Mouse (Mus musculus): ENCODE measurements around the gene Gm20683. TPM values are rescaled to one million over a fixed set of nuclear protein-coding genes. Genes with fewer than 3 reads are reported as not detected.

Gm20683 gene
- polyA plus RNA-seq (2014; fragmentation: Nextera tagmentation; extraction: Ambion mirVana), result 1.4 and 2.1 TPM in 2 replicates

DNA sequence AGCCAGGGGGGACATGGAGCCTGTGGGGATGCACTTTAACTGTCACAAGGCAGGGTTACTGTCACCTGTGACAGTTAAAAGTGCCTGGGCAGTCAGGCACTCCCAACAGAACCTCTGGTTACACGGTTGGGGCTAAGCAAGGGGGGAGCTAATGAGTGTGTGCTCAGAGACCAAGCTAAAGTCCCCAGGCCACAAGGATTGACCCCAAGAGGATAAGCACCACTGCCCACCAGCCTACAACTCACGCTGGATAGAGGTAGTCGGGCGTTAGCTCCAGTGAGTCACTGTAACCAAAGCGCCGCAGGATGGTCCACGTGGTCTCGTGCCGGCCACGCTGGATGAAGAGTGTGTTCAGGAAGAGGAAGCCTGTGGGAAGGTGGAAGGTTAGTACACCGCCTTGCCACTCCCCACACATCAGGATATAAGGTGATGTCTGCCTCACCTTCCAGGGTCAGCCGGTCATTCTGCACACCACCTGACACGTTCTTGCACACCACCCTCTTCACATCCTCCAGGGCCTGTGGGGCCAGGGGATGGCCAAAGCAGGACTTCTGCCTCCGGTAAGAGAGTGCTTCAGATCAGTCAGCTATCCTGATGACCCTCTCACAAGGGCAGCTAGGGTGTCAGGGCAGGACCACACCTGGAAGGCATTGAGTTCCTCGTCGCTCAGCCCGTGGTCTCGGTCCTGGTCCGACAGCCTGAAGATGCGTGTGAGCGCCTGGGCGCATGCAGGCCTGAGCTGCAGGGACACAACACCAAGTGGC, at the start of gene Gm20683:
Gene Gm20683 (minus strand): TSS at position 647 of the 764 bp plus-strand sequence.
- H3K4me1 ChIP-seq (ENCODE audit: control insufficient read depth, insufficient read depth, low read length), result peaks cover 27% of the 10 kb centered on the region
- 94% methylated on average over 22 of the region's 22 CpGs for WGBS
- H3K36me3 ChIP-seq (ENCODE audit: control insufficient read depth, insufficient read depth, low read length), result peaks cover 49% of the 10 kb centered on the region
- H3K9ac ChIP-seq (replicated peaks; ENCODE audit: low read depth, low read length), result no peak within 1 kb of the TSS
- no peak within 1 kb of the TSS for H3K4me3 ChIP-seq (ENCODE audit: low read depth, low read length)
- no peaks in the 10 kb centered on the region for H3K27me3 ChIP-seq (ENCODE audit: control insufficient read depth, insufficient read depth, low read length)
- no peaks in the 10 kb centered on the region for H3K9me3 ChIP-seq (ENCODE audit: control insufficient read depth, low read depth, low read length)
- H3K4me2 ChIP-seq (replicated peaks; ENCODE audit: low read depth, low read length), result no peak within 1 kb of the TSS
- no peak for ATAC-seq (ENCODE audit: insufficient number of reproducible peaks, insufficient read depth, low FRiP score, low read depth)
- H3K27ac ChIP-seq (ENCODE audit: low read length), result no peak within 1 kb of the TSS

DNA sequence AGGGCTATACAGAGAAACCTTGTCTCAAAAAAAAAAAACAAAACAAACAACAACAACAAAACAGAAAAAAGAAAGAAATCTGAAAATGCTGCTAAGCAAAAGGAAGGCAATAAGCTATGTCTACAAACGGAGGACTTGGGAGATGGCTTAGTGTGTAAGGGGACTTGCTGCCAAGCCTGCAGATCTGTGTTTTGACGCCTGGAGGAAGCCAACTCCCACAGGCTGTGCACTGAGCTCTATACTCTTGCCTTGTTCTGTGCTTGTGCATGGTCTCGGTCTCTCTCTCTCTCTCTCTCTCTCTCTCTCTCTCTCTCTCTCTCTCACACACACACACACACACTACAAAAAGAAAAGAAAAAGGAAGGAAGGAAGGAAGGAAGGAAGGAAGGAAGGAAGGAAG, 47.3 kb upstream of the Gm20683 start:
- Histone ChIP-seq H3K4me1 (ENCODE audit: control insufficient read depth, insufficient read depth, low read length) (no peaks in the 10 kb centered on the region), H3K4me3 (ENCODE audit: low read depth, low read length) (no peak overlapping the region), H3K27ac (ENCODE audit: low read length) (no peak overlapping the region), H3K9me3 (ENCODE audit: control insufficient read depth, low read depth, low read length) (no peaks in the 10 kb centered on the region), H3K36me3 (ENCODE audit: control insufficient read depth, insufficient read depth, low read length) (peaks cover 14% of the 10 kb centered on the region), H3K27me3 (ENCODE audit: control insufficient read depth, insufficient read depth, low read length) (no peaks in the 10 kb centered on the region), H3K4me2 (replicated peaks; ENCODE audit: low read depth, low read length) (no peak overlapping the region), H3K9ac (replicated peaks; ENCODE audit: low read depth, low read length) (no peak overlapping the region)
- WGBS, result 85% methylated on average over 3 of the region's 3 CpGs
- no peak for ATAC-seq (ENCODE audit: insufficient number of reproducible peaks, insufficient read depth, low FRiP score, low read depth)

DNA sequence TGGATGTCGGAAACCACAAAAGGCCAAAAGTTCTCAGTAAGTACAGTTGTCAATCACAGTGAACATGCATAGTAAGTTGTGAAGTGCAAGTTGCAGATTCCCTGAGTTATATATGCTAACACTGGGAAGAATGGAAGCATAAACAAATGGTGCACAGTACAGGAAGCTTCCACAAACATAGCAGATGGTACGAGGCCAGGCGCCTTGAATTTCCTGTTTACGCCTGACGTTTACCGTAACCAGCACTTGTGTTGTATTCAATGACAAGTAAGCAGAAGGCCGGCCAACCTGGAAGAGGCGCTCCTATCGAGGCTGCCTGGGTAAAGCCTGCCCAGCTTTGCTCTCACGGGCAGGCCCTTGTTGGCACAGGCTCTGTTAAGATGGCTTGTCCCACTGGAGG, 45.9 kb upstream of the Gm20683 start:
- Histone ChIP-seq H3K4me2 (replicated peaks; ENCODE audit: low read depth, low read length) (no peak overlapping the region), H3K4me1 (ENCODE audit: control insufficient read depth, insufficient read depth, low read length) (no peaks in the 10 kb centered on the region), H3K27me3 (ENCODE audit: control insufficient read depth, insufficient read depth, low read length) (no peaks in the 10 kb centered on the region), H3K9me3 (ENCODE audit: control insufficient read depth, low read depth, low read length) (no peaks in the 10 kb centered on the region), H3K4me3 (ENCODE audit: low read depth, low read length) (no peak overlapping the region), H3K9ac (replicated peaks; ENCODE audit: low read depth, low read length) (no peak overlapping the region), H3K27ac (ENCODE audit: low read length) (no peak overlapping the region), H3K36me3 (ENCODE audit: control insufficient read depth, insufficient read depth, low read length) (peaks cover 25% of the 10 kb centered on the region)
- WGBS, result 85% methylated on average over 10 of the region's 10 CpGs
- no peak for ATAC-seq (ENCODE audit: insufficient number of reproducible peaks, insufficient read depth, low FRiP score, low read depth)

DNA sequence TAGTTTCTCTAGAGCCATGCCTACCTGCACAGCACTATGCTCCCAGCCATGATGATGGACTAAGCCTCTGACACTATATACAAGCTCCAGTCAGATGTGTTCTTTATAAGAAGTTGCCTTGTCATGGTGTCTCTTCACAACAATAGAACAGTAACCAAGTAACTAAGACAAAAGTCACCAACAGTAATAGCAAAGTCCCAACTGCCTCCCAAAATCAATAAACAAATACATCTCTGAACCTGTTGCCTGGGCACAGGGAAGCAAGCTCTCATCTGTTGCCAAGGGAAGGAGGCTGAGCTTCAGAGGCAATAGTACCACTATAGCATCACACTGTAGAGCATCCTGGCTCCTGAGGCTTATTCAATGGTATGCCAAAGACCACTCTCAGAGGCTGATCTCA, 45.2 kb upstream of the Gm20683 start:
- ATAC-seq (ENCODE audit: insufficient number of reproducible peaks, insufficient read depth, low FRiP score, low read depth), result no peak
- H3K9ac ChIP-seq (replicated peaks; ENCODE audit: low read depth, low read length), result no peak overlapping the region
- H3K36me3 ChIP-seq (ENCODE audit: control insufficient read depth, insufficient read depth, low read length), result peaks cover 26% of the 10 kb centered on the region
- no peak overlapping the region for H3K4me2 ChIP-seq (replicated peaks; ENCODE audit: low read depth, low read length)
- H3K4me3 ChIP-seq (ENCODE audit: low read depth, low read length), result no peak overlapping the region
- no peaks in the 10 kb centered on the region for H3K9me3 ChIP-seq (ENCODE audit: control insufficient read depth, low read depth, low read length)
- no peaks in the 10 kb centered on the region for H3K27me3 ChIP-seq (ENCODE audit: control insufficient read depth, insufficient read depth, low read length)
- H3K4me1 ChIP-seq (ENCODE audit: control insufficient read depth, insufficient read depth, low read length), result no peaks in the 10 kb centered on the region
- no peak overlapping the region for H3K27ac ChIP-seq (ENCODE audit: low read length)

DNA sequence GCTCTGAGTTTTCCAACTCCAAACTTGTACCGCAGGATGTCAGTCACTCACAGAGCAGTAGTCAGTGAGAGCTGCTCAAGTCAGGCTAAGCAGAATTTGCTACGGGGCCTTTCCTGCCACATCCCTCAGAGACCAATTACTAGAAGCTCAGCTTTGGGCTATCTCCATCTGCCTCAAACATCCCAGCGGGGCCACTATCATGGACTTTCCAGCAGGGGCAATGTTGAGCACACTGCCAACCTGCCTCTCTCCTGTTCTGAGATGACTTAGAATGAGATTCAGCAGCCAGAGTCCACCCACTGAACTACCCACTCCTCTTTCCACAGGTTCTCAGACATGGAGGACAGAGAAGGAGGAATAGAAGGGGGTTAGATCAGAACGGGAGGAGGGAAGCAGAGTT, 44.1 kb upstream of the Gm20683 start:
- H3K4me1 ChIP-seq (ENCODE audit: control insufficient read depth, insufficient read depth, low read length), result no peaks in the 10 kb centered on the region
- no peaks in the 10 kb centered on the region for H3K27me3 ChIP-seq (ENCODE audit: control insufficient read depth, insufficient read depth, low read length)
- no peak overlapping the region for H3K27ac ChIP-seq (ENCODE audit: low read length)
- no peak overlapping the region for H3K4me2 ChIP-seq (replicated peaks; ENCODE audit: low read depth, low read length)
- no peak for ATAC-seq (ENCODE audit: insufficient number of reproducible peaks, insufficient read depth, low FRiP score, low read depth)
- H3K9me3 ChIP-seq (ENCODE audit: control insufficient read depth, low read depth, low read length), result no peaks in the 10 kb centered on the region
- no peak overlapping the region for H3K4me3 ChIP-seq (ENCODE audit: low read depth, low read length)
- H3K36me3 ChIP-seq (ENCODE audit: control insufficient read depth, insufficient read depth, low read length), result peaks cover 32% of the 10 kb centered on the region
- WGBS, result 62% methylated on average over 4 of the region's 4 CpGs
- no peak overlapping the region for H3K9ac ChIP-seq (replicated peaks; ENCODE audit: low read depth, low read length)

DNA sequence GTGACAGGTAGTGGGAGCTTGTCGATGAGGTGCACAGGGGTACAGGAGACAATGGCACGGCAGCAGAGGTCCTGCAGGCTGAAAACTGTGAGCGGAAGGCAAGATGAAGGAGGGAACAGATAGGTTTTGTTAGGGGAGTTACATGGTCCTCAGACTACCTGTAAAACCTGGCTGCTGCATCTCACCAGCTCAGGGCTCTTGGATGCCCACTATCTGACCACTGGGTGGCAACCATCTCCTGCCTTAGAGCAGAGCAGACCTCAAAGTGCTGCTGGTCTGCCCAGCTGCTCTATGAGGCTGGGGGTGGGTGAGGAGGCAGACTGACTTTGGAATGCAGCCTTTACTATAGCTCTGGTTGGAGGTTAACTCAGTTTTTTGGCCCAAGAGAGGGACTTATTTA, 42.3 kb upstream of the Gm20683 start:
- WGBS, result 98% methylated on average over 3 of the region's 3 CpGs

DNA sequence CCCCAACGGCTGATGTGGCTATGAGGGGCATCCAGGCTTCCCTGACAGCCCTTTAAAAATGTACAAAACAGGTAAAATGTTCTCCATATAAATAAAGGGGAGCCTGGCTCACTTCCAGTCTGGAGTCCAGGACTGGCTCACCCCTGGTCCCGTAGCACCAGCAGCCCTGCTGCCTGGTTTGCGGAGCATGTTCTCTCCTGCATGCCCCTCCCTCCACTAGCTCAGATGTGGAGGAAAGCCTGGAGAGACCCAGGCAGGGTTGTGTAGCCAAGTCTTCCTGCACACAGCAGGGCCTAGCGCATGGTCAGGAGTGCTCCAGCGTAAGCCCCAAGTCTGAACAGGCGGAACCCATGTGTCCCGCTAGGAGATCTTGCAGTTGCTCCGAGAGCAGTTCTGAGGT, 41.7 kb upstream of the Gm20683 start:
- H3K27ac ChIP-seq (ENCODE audit: low read length), result no peak overlapping the region
- no peak overlapping the region for H3K4me3 ChIP-seq (ENCODE audit: low read depth, low read length)
- H3K36me3 ChIP-seq (ENCODE audit: control insufficient read depth, insufficient read depth, low read length), result peaks cover 33% of the 10 kb centered on the region
- no peaks in the 10 kb centered on the region for H3K4me1 ChIP-seq (ENCODE audit: control insufficient read depth, insufficient read depth, low read length)
- no peak overlapping the region for H3K9ac ChIP-seq (replicated peaks; ENCODE audit: low read depth, low read length)
- ATAC-seq (ENCODE audit: insufficient number of reproducible peaks, insufficient read depth, low FRiP score, low read depth), result no peak
- no peaks in the 10 kb centered on the region for H3K27me3 ChIP-seq (ENCODE audit: control insufficient read depth, insufficient read depth, low read length)
- 84% methylated on average over 8 of the region's 8 CpGs for whole genome bisulfite sequencing
- H3K4me2 ChIP-seq (replicated peaks; ENCODE audit: low read depth, low read length), result no peak overlapping the region
- H3K9me3 ChIP-seq (ENCODE audit: control insufficient read depth, low read depth, low read length), result no peaks in the 10 kb centered on the region

More for the DNA sequence above, 42.3 kb upstream of the Gm20683 start:
- ATAC-seq (ENCODE audit: insufficient number of reproducible peaks, insufficient read depth, low FRiP score, low read depth), result no peak
- Histone ChIP-seq H3K4me1 (ENCODE audit: control insufficient read depth, insufficient read depth, low read length) (no peaks in the 10 kb centered on the region), H3K4me2 (replicated peaks; ENCODE audit: low read depth, low read length) (no peak overlapping the region), H3K27ac (ENCODE audit: low read length) (no peak overlapping the region), H3K9ac (replicated peaks; ENCODE audit: low read depth, low read length) (no peak overlapping the region), H3K36me3 (ENCODE audit: control insufficient read depth, insufficient read depth, low read length) (peaks cover 27% of the 10 kb centered on the region), H3K27me3 (ENCODE audit: control insufficient read depth, insufficient read depth, low read length) (no peaks in the 10 kb centered on the region), H3K4me3 (ENCODE audit: low read depth, low read length) (no peak overlapping the region), H3K9me3 (ENCODE audit: control insufficient read depth, low read depth, low read length) (no peaks in the 10 kb centered on the region)

DNA sequence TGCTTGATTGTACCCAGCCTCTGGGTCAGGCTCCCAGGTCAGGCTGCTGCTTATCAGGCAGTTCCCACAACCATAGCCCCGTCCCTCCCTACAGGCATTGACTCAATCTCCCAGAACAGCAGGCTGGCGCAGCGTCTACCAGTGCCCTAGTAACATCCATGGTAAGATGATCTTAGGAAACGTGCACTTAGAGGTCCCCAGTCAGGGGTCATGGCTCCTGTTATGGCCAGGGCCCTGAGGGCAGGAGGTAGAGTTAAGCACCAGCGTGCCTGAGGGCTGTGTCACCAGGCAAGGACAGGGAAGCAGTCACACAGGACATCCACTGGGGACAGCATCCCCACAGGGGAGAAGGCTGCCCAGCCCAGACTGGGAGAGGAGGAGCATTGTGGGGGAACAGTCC, 40.7 kb upstream of the Gm20683 start:
- no peaks in the 10 kb centered on the region for H3K4me1 ChIP-seq (ENCODE audit: control insufficient read depth, insufficient read depth, low read length)
- H3K4me3 ChIP-seq (ENCODE audit: low read depth, low read length), result no peak overlapping the region
- H3K9ac ChIP-seq (replicated peaks; ENCODE audit: low read depth, low read length), result no peak overlapping the region
- WGBS, result 46% methylated on average over 5 of the region's 5 CpGs
- no peaks in the 10 kb centered on the region for H3K9me3 ChIP-seq (ENCODE audit: control insufficient read depth, low read depth, low read length)
- peaks cover 36% of the 10 kb centered on the region for H3K36me3 ChIP-seq (ENCODE audit: control insufficient read depth, insufficient read depth, low read length)
- H3K27me3 ChIP-seq (ENCODE audit: control insufficient read depth, insufficient read depth, low read length), result no peaks in the 10 kb centered on the region
- H3K27ac ChIP-seq (ENCODE audit: low read length), result no peak overlapping the region
- no peak for ATAC-seq (ENCODE audit: insufficient number of reproducible peaks, insufficient read depth, low FRiP score, low read depth)
- no peak overlapping the region for H3K4me2 ChIP-seq (replicated peaks; ENCODE audit: low read depth, low read length)

DNA sequence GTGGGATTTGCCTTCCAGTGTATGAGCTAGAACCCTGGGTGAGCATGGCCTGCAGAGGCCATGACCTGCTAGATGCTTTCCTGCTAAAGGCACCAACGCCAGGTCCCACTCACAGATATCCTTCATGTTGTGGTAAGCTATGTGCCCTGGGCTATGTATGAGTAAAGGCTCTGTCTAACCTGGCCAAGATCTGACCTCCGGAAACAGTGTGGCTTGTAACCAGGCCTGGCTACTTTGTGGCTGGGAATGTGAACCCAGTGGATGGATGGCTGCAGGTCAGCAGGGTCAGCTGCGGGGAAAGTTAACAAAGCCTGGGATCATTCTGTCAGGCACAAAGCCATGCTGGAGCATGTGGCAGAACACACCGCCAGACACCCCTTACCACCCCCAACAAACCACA, 40.1 kb upstream of the Gm20683 start:
- 31% methylated on average over 4 of the region's 4 CpGs for WGBS
- peaks cover 36% of the 10 kb centered on the region for H3K36me3 ChIP-seq (ENCODE audit: control insufficient read depth, insufficient read depth, low read length)
- H3K9me3 ChIP-seq (ENCODE audit: control insufficient read depth, low read depth, low read length), result no peaks in the 10 kb centered on the region
- H3K4me1 ChIP-seq (ENCODE audit: control insufficient read depth, insufficient read depth, low read length), result no peaks in the 10 kb centered on the region
- no peak overlapping the region for H3K4me3 ChIP-seq (ENCODE audit: low read depth, low read length)
- no peak overlapping the region for H3K9ac ChIP-seq (replicated peaks; ENCODE audit: low read depth, low read length)
- no peak for ATAC-seq (ENCODE audit: insufficient number of reproducible peaks, insufficient read depth, low FRiP score, low read depth)
- H3K27ac ChIP-seq (ENCODE audit: low read length), result no peak overlapping the region
- H3K4me2 ChIP-seq (replicated peaks; ENCODE audit: low read depth, low read length), result no peak overlapping the region
- H3K27me3 ChIP-seq (ENCODE audit: control insufficient read depth, insufficient read depth, low read length), result no peaks in the 10 kb centered on the region

All from stomach, embryonic 14.5 days (tissue).